Mouse (Mus musculus) embryo, embryonic 9.5 days (tissue): ENCODE data around the gene Cabp7.
A peak's percentile ranks its signal among the peaks of the same experiment; 100 is the strongest.

Source experiments
- DNase-seq: peaks from one replicate; pipeline ENCODE4 v3.0.0-alpha.2; 2017; ENCODE audit errors: extremely low spot score

Gene Cabp7

GRCm38 (mm10) chr11:4746733-4747132, at the start of gene Cabp7:
Gene Cabp7, minus strand, starts transcription at chr11:4746778.
- no peak for DNase-seq

GRCm38 (mm10) chr11:4793006-4793405, 46.4 kb upstream of the Cabp7 start:
- no peak for DNase-seq

GRCm38 (mm10) chr11:4791549-4791948, 45.0 kb upstream of the Cabp7 start:
- no peak for DNase-seq

GRCm38 (mm10) chr11:4789691-4790090, 43.1 kb upstream of the Cabp7 start:
- DNase-seq, result no peak

GRCm38 (mm10) chr11:4784629-4785142, 38.1 kb upstream of the Cabp7 start:
- DNase-seq, result no peak

- no peak for DNase-seq
Measured at GRCm38 (mm10) chr11:4783116-4783515, 36.5 kb upstream of the Cabp7 start.

GRCm38 (mm10) chr11:4780927-4781326, 34.3 kb upstream of the Cabp7 start:
- no peak for DNase-seq

- peak; percentile 58 for DNase-seq
Measured at GRCm38 (mm10) chr11:4772925-4773324, 26.3 kb upstream of the Cabp7 start.

GRCm38 (mm10) chr11:4771756-4772155, 25.2 kb upstream of the Cabp7 start:
- no peak for DNase-seq

- no peak for DNase-seq
Measured at GRCm38 (mm10) chr11:4769881-4770280, 23.3 kb upstream of the Cabp7 start.

- DNase-seq, result no peak
Measured at GRCm38 (mm10) chr11:4769293-4769692, 22.7 kb upstream of the Cabp7 start.

GRCm38 (mm10) chr11:4768399-4768798, 21.8 kb upstream of the Cabp7 start:
- no peak for DNase-seq

GRCm38 (mm10) chr11:4764476-4764875, 17.9 kb upstream of the Cabp7 start:
- DNase-seq, result no peak

- DNase-seq, result no peak
Measured at GRCm38 (mm10) chr11:4763631-4764030, 17.1 kb upstream of the Cabp7 start.

GRCm38 (mm10) chr11:4762511-4762910, 15.9 kb upstream of the Cabp7 start:
- no peak for DNase-seq

- no peak for DNase-seq
Measured at GRCm38 (mm10) chr11:4761991-4762390, 15.4 kb upstream of the Cabp7 start.

- DNase-seq, result no peak
Measured at GRCm38 (mm10) chr11:4760438-4760837, 13.9 kb upstream of the Cabp7 start.

- DNase-seq, result peak; percentile 49
Measured at GRCm38 (mm10) chr11:4757789-4758158, 11.2 kb upstream of the Cabp7 start.

- DNase-seq, result peak; percentile 52
Measured at GRCm38 (mm10) chr11:4756984-4757788, 10.6 kb upstream of the Cabp7 start.

GRCm38 (mm10) chr11:4756460-4756859, 9.9 kb upstream of the Cabp7 start:
- no peak for DNase-seq

- no peak for DNase-seq
Measured at GRCm38 (mm10) chr11:4754867-4755266, 8.3 kb upstream of the Cabp7 start.

- DNase-seq, result no peak
Measured at GRCm38 (mm10) chr11:4754036-4754435, 7.5 kb upstream of the Cabp7 start.

- no peak for DNase-seq
Measured at GRCm38 (mm10) chr11:4752836-4753235, 6.3 kb upstream of the Cabp7 start.

- DNase-seq, result peak; percentile 82
Measured at GRCm38 (mm10) chr11:4750263-4750662, 3.7 kb upstream of the Cabp7 start.
